Mouse (Mus musculus): ENCODE measurements at regions not wholly inside any gene's neighbourhood (a gene's known extent, or its start where the extent isn't known, plus 50 kb on each side); places are given as distances from the start of the nearest gene placed in this dataset.

DNA sequence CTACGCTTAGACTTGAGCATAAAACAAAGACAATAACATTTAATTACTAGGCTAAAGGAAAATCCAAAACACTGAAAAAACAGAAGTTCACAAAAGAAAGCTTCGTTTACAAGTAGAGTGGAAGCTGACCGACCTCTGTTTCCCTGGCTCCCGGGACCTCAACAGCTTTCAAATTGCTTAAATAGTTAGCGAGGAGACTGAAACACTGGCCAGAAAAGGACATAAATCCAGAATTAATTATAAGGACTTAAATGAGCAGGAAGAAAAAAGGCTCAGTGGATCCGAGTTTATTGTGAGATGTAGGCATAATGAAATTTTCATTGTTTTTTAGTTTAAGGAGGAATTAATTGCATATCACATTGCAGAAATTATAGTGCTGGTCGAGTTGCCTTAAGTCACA is 754.4 kb downstream of the Kcnj2 start:
- DNase-seq (ENCODE audit: low read depth, low spot score): no peak

GRCm38 (mm10) chr11:111828455-111828854 is 762.5 kb downstream of the Kcnj2 start:
- no peak for DNase-seq (ENCODE audit: low read depth, low spot score)

GRCm38 (mm10) chr11:111838996-111839395 is 773.0 kb downstream of the Kcnj2 start:
- no peak for DNase-seq (ENCODE audit: low read depth, low spot score)

DNA sequence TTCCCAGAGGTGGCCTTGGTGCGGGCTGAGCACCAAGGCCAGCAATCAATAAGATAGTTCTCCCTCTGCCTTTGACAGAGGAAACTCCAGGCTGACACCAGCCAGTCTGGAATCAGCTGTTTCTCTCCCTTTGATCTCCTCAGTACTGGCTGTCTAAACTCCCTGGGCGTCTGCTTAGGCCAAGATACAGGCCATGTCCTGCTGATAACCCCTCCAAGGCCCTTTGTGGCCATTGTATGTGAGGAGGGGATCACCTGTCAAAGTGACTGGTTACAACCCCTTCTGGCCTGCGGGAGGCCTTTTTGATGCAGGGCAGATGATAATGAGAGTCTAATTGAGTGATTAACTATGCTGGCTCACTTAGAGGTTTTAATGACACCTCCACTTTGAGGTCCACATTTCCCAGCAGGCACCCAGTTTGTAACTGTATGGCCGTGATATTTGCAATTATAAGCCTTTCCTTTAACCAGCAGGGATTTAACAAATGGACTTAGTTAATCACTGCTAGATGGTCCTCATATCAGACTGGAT is 777.8 kb downstream of the Kcnj2 start:
- peak; percentile 85 for DNase-seq (ENCODE audit: low read depth, low spot score)

- DNase-seq (ENCODE audit: low read depth, low spot score): peak; percentile 81
These were observed 778.5 kb downstream of the Kcnj2 start for GRCm38 (mm10) chr11:111844382-111845027.

GRCm38 (mm10) chr11:111857288-111857687 is 791.3 kb downstream of the Kcnj2 start:
- no peak for DNase-seq (ENCODE audit: low read depth, low spot score)

DNA sequence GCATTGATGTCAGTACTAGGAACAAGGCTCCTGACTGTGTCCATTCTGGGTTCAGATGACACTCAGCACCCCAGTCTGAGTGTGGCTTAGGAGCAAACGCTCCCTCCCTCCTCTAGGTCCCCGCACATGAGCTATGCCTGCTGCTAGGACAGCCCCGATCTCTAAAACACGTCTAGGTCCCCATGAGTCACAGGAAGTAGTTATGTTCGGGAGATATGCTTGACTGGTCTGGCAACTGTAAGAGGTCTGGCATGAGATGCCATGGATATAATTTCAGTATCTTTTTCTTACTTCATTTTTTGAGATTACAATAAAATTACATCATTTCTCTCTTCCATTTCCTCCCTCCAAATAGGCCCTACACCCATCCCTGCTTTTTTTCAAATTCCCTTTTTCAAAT is 792.1 kb downstream of the Kcnj2 start:
- no peak for DNase-seq (ENCODE audit: low read depth, low spot score)

DNA sequence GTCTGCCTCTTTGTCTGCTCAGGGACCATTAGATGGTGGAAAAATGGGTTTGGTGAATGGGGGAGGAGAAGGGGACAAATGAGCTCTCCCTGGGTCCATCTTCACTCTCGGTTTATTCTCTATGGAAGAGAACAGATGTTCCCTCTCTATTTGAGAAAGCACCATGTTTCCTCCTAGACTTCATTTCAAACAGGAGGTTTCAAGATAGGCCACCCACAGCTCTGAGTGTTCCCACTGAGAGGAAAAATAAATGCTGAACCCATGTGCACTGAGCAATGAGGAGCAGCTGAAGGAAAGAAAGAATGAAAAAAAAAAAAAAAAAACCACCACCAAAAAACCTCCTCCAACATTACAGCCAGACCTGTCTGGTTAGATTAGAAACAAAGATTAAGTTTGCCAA is 799.2 kb downstream of the Kcnj2 start:
- no peak for DNase-seq (ENCODE audit: low read depth, low spot score)

GRCm38 (mm10) chr11:111875406-111875805 is 809.4 kb downstream of the Kcnj2 start:
- no peak for DNase-seq (ENCODE audit: low read depth, low spot score)

GRCm38 (mm10) chr11:111880146-111880545 is 814.2 kb downstream of the Kcnj2 start:
- DNase-seq (ENCODE audit: low read depth, low spot score): no peak

- DNase-seq (ENCODE audit: low read depth, low spot score): no peak
These were observed 824.1 kb downstream of the Kcnj2 start for GRCm38 (mm10) chr11:111890026-111890425.

- DNase-seq (ENCODE audit: low read depth, low spot score): no peak
These were observed 827.9 kb downstream of the Kcnj2 start for GRCm38 (mm10) chr11:111893861-111894260.

- DNase-seq (ENCODE audit: low read depth, low spot score): no peak
These were observed 829.5 kb downstream of the Kcnj2 start for GRCm38 (mm10) chr11:111895221-111896200.

- DNase-seq (ENCODE audit: low read depth, low spot score): no peak
These were observed 831.0 kb downstream of the Kcnj2 start for GRCm38 (mm10) chr11:111897001-111897400.

DNA sequence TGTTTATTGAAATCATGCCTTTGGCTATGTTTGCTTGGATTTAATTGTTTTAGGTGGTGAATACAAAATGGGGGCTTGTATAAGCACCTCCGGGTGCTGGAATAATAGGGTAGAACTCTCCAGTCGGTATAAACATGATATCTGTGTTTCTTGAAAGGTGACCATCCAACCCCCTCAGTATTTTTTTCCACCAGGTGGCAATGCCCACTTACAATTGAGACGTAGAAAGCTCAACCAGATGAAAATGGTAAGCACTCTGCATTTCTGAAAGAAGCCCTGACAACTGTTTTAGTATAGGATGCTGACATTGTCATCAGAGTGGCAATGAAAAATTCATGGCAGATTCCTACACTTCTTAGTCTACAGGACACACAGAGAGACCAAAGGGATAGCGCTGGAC is 838.1 kb downstream of the Kcnj2 start:
- DNase-seq (ENCODE audit: low read depth, low spot score): no peak

DNA sequence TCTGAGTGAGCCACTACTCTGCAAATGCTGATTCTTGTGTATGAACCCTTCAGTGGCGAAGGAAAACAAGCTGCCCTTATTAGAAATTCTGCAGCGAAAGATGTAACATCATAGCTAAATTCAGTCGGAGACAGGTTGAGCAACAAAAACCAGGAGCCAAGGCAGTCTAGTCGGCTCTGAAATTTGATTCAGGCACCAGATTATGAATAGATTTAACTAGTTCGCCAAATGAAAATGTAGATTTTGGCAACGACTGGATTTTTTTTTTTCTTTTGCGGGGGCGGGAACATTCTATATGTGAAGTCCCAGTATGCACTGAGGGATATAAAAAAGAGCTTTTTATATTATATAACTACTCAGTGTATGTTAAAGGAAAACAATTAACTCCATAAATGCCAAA is 847.9 kb downstream of the Kcnj2 start:
- no peak for DNase-seq (ENCODE audit: low read depth, low spot score)

GRCm38 (mm10) chr11:111926336-111926735 is 855.7 kb upstream of the Sox9 start:
- no peak for DNase-seq (ENCODE audit: low read depth, low spot score)

- DNase-seq (ENCODE audit: low read depth, low spot score): no peak
These were observed 852.7 kb upstream of the Sox9 start for GRCm38 (mm10) chr11:111929366-111929765.

DNA sequence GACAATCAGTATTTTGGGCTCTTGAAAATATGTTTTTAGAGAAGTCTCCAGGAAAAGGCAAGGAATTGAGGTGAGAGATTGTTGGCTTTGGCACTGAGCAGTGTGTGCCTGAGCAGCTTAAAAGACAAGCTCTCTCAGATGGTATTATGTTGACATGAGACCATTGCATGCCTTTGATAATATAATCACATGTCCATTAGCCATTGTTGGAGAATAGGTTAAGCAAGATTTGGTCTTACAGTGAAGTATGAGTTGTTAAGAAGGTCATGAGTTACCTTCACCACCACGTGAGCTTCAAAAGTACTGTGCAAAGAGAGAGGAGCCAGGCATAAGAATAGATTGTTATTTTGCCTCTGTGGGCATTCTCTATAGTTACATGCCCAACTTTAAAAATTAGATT is 850.0 kb upstream of the Sox9 start:
- DNase-seq (ENCODE audit: low read depth, low spot score): no peak

GRCm38 (mm10) chr11:111944282-111944681 is 837.7 kb upstream of the Sox9 start:
- DNase-seq (ENCODE audit: low read depth, low spot score): no peak

DNA sequence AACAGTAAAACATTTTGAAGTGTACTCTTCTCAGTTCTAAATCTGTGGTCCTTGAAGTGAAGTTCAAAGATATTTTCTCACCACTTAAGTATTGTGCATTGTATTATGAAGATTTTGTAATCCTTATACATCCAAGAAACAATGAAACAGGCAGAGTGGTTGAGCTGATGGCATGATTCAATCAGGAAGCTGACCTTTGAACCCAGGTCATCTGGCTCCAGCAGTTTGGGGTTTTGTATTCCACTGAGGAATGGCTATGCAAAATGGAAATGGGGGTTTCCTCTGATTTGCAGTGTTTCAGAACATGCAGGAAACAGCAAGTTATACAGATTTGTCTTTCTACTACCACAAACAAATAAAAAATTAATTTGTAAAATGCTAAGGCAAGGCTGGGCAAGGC is 836.2 kb upstream of the Sox9 start:
- DNase-seq (ENCODE audit: low read depth, low spot score): no peak

DNA sequence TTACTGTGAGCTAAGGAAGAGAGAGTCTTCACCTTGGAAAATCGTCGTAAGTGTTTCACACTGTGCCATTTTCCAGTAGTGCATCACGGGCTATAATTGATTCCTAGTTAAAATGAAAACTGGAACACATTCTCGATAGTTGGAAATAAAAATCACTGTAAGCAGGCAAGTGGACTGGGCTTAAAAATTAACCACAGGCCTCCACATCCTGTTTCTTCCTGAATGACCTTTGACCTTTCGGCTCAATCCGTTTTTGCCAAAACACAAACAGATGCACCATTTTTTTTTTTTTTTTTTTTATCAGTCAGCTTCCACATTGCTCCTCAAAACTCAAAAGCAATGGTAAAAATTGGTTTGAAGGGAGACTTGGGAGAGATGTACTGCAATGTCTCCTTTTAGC is 834.4 kb upstream of the Sox9 start:
- no peak for DNase-seq (ENCODE audit: low read depth, low spot score)

DNA sequence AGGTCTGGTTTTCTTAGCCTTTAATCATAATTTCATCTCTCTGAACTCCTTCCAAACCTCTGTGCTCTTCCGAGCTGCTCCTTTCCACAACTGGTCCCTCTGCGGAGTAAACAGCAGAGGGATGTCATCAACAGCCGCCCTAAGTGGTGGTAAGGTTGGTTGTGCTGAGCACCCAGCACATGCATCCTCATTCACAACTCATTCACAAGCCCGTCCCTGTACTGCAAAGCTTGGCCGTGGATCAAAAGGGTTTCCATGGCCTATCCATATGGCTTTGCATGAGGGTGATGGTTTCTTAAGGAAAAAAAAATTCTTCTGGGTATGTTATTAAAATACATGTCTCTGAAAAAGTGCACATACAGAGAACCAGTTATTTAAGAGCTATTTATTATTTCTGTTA is 828.6 kb upstream of the Sox9 start:
- no peak for DNase-seq (ENCODE audit: low read depth, low spot score)
